Mouse (Mus musculus): ENCODE data around the gene Ankdd1a. TPM values are rescaled to one million over a fixed set of nuclear protein-coding genes. Genes with fewer than 3 reads are reported as not detected.

Gene Ankdd1a
- total and polyA plus RNA-seq, 3 experiments: not detected

DNA sequence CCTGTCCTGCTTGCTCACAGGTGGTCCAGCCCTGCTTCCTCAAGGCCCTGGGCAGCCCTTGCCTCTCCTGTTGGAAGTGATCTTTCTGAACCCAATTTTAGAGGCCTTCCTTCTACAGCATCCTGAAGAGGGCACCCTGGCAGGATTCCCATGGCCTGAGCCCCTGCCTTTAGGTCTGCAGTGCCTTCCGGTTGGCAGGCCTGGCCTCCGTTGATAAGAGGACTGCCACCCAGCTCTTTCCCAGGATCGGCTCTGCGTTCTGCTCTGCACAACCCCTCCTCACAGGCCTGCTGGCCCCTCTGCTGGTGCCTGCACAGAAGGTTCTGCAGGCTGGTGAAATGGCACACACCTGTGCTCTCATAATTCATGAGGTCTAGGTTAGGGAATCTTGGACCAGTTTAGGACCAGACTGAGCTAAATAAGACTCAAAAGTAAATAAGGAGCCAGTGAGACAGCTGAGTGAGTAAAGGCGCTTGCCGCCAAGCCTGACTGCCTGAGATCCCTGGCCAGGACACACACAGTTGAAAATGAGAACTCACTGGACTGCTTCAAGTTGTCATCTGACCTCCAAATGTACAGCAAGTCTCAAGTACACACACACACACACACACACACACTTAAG is 8.5 kb upstream of the Ankdd1a start:
- Histone ChIP-seq H3K4me1 (ENCODE audit: control insufficient read depth in 1 of 2, insufficient read depth in 2 of 2) (peaks cover 0 to 30% of the 10 kb centered on the region in 2 experiments; a peak in 2 of 4 replicates), H3K4me3 (replicated peaks in 1 of 3; ENCODE audit: low read depth in 2 of 3, low read length in 2 of 3, poor library complexity in 1 of 3) (no peak overlapping the region), H3K27ac (ENCODE audit: insufficient read depth, low read depth) (no peak overlapping the region), H3K79me2 (replicated peaks; ENCODE audit: control insufficient read depth, extremely low read depth, insufficient read depth, poor library complexity, severe bottlenecking) (no peaks in the 10 kb centered on the region), H3K9ac (ENCODE audit: insufficient read depth, low read depth) (no peak overlapping the region), H3K9me3 (replicated peaks; ENCODE audit: low read length) (no peaks in the 10 kb centered on the region), H3K4me2 (ENCODE audit: insufficient read depth, low read depth, poor library complexity, severe bottlenecking) (no peak overlapping the region), H3K27me3 (replicated peaks) (no peaks in the 10 kb centered on the region), H3K36me3 (replicated peaks in 1 of 2; ENCODE audit: control insufficient read depth in 1 of 2, insufficient read depth in 1 of 2, low read length in 1 of 2) (no peaks in the 10 kb centered on the region)
- TF ChIP-seq BHLHE40 (IDR thresholded peaks at IDR 0.05; ENCODE audit: low read depth, low read length) (no peak), MAX (IDR thresholded peaks at IDR 0.05; ENCODE audit: low read length) (no peak), TCF12 (IDR thresholded peaks at IDR 0.05; ENCODE audit: low read depth, low read length) (no peak), ZKSCAN1 (IDR thresholded peaks at IDR 0.05; ENCODE audit: borderline replicate concordance, low read depth, low read length) (no peak), ETS1 (conservative IDR thresholded peaks at IDR 0.05; ENCODE audit: low read depth, low read length) (no peak), NELFE (IDR thresholded peaks at IDR 0.05; ENCODE audit: low read depth, low read length) (no peak), HCFC1 (IDR thresholded peaks at IDR 0.05; ENCODE audit: low read depth, low read length) (no peak), ZMIZ1 (IDR thresholded peaks at IDR 0.05; ENCODE audit: low read depth, low read length) (no peak), MAFK (IDR thresholded peaks at IDR 0.05; ENCODE audit: insufficient replicate concordance, low read length) (no peak), TBP (conservative IDR thresholded peaks at IDR 0.05; ENCODE audit: low read depth, low read length) (no peak), MYC (IDR thresholded peaks at IDR 0.05; ENCODE audit: low read depth, low read length) (no peak), GABPA (IDR thresholded peaks at IDR 0.05; ENCODE audit: insufficient replicate concordance, low read depth, low read length) (no peak), CHD2 (IDR thresholded peaks at IDR 0.05; ENCODE audit: low read length) (no peak), POLR2AphosphoS2 (IDR thresholded peaks at IDR 0.05; ENCODE audit: low read depth, low read length) (no peak), POLR2A (IDR thresholded peaks at IDR 0.05; ENCODE audit: low read depth, low read length) (no peak), JUND (conservative IDR thresholded peaks at IDR 0.05; ENCODE audit: low read depth, low read length) (no peak), MEF2A (IDR thresholded peaks at IDR 0.05; ENCODE audit: borderline replicate concordance, low read depth, low read length) (no peak)
- dilution Hi-C loops (cut with MboI; ENCODE audit: extremely low pct_ligation_motif_present, extremely low pct_unique_long_range_greater_than_20kb, low sequenced_read_pairs) (no loop called here), in situ Hi-C loops (cut with MboI; ENCODE audit: low pct_ligation_motif_present, low pct_unique_long_range_greater_than_20kb, low sequenced_read_pairs) (loop anchor here (10.0 kb wide), 1 partner anchor 126 kb away; no protein-coding TSS in a partner anchor)
- no peak for DNase-seq (ENCODE audit: extremely low read depth)

DNA sequence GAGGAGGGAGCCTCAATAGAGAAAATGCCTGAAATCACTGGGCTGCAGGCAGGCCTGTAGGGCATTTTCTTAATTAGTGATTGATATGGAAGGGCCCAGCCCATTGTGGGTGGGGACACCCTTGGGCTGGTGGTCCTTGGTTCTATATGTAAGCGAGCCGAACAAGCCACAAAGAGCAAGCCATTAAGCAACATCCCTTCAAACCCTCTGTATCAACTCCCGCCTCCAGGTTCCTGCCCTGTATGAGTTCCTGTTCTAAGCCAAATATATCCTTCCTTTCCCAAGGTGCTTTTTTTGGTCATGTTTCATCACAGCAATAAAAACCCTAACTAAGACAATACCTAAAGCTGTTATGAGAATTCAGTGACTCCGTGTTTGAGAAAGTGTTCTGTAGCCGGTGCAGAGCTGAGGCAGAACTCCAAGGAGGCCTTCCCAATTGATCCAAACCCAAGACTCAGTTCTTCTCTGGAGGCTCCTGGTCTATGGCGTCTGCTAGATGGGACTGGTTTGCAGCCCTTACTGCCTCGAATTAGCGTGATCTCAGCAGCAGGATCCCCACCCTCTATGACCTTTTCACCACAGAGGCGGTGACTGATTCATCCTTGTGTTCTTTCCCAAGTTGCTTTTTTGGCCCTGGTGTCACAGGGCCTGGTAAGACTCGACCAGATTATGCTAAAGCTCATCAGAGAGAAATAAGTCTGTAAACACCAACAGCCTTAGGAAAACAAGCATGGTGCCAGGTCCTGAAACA is 5.6 kb upstream of the Ankdd1a start:
- H3K4me1 ChIP-seq (ENCODE audit: control insufficient read depth in 1 of 2, insufficient read depth in 2 of 2): peaks cover 0 to 23% of the 10 kb centered on the region in 2 experiments; a peak in 2 of 4 replicates
- no peaks in the 10 kb centered on the region for H3K27me3 ChIP-seq (replicated peaks)
- no peak for TF ChIP-seq ETS1 (conservative IDR thresholded peaks at IDR 0.05; ENCODE audit: low read depth, low read length)
- no peak for TF ChIP-seq JUND (conservative IDR thresholded peaks at IDR 0.05; ENCODE audit: low read depth, low read length)
- TF ChIP-seq JUN (IDR thresholded peaks at IDR 0.05; ENCODE audit: insufficient read depth, low read depth, low read length): no peak
- TF ChIP-seq HCFC1 (IDR thresholded peaks at IDR 0.05; ENCODE audit: low read depth, low read length): no peak
- TF ChIP-seq CTCF (conservative IDR thresholded peaks at IDR 0.05 in 1 of 2, IDR thresholded peaks at IDR 0.05 in 1 of 2; ENCODE audit: low read depth in 2 of 2, low read length in 2 of 2): no peak
- TF ChIP-seq NELFE (IDR thresholded peaks at IDR 0.05; ENCODE audit: low read depth, low read length): no peak
- no peak for TF ChIP-seq POLR2A (IDR thresholded peaks at IDR 0.05; ENCODE audit: low read depth, low read length)
- TF ChIP-seq POLR2AphosphoS2 (IDR thresholded peaks at IDR 0.05; ENCODE audit: low read depth, low read length): no peak
- TF ChIP-seq RCOR1 (conservative IDR thresholded peaks at IDR 0.05; ENCODE audit: low read depth, low read length): no peak
- no peak for TF ChIP-seq ZNF384 (IDR thresholded peaks at IDR 0.05; ENCODE audit: low read depth, low read length)
- TF ChIP-seq BHLHE40 (IDR thresholded peaks at IDR 0.05; ENCODE audit: low read depth, low read length): no peak
- TF ChIP-seq TCF12 (IDR thresholded peaks at IDR 0.05; ENCODE audit: low read depth, low read length): no peak
- no peak for TF ChIP-seq MYC (IDR thresholded peaks at IDR 0.05; ENCODE audit: low read depth, low read length)
- dilution Hi-C loops (cut with MboI; ENCODE audit: extremely low pct_ligation_motif_present, extremely low pct_unique_long_range_greater_than_20kb, low sequenced_read_pairs): no loop called here
- H3K27ac ChIP-seq (ENCODE audit: insufficient read depth, low read depth): no peak overlapping the region
- in situ Hi-C loops (cut with MboI; ENCODE audit: low pct_ligation_motif_present, low pct_unique_long_range_greater_than_20kb, low sequenced_read_pairs): loop anchor here (10.0 kb wide), 1 partner anchor 129 kb away; no protein-coding TSS in a partner anchor
- H3K36me3 ChIP-seq (replicated peaks in 1 of 2; ENCODE audit: control insufficient read depth in 1 of 2, insufficient read depth in 1 of 2, low read length in 1 of 2): no peaks in the 10 kb centered on the region
- H3K9ac ChIP-seq (ENCODE audit: insufficient read depth, low read depth): no peak overlapping the region
- DNase-seq (ENCODE audit: extremely low read depth): no peak
- no peak overlapping the region for H3K4me3 ChIP-seq (replicated peaks in 1 of 3; ENCODE audit: low read depth in 2 of 3, low read length in 2 of 3, poor library complexity in 1 of 3)
- no peaks in the 10 kb centered on the region for H3K9me3 ChIP-seq (replicated peaks; ENCODE audit: low read length)
- H3K4me2 ChIP-seq (ENCODE audit: insufficient read depth, low read depth, poor library complexity, severe bottlenecking): no peak overlapping the region
- no peaks in the 10 kb centered on the region for H3K79me2 ChIP-seq (replicated peaks; ENCODE audit: control insufficient read depth, extremely low read depth, insufficient read depth, poor library complexity, severe bottlenecking)

Data from CH12.LX (cell line).